Mouse (Mus musculus): ENCODE data around the gene Abcc12.

- TF ChIP-seq MAFK (IDR thresholded peaks at IDR 0.05; ENCODE audit: insufficient read depth, low read depth, low read length), result no peak
- TF ChIP-seq ZNF384 (IDR thresholded peaks at IDR 0.05; ENCODE audit: low read depth, low read length), result no peak
- no peak for TF ChIP-seq HCFC1 (IDR thresholded peaks at IDR 0.05; ENCODE audit: borderline replicate concordance, insufficient read depth, low read length)
- TF ChIP-seq ZC3H11A (IDR thresholded peaks at IDR 0.05; ENCODE audit: borderline replicate concordance, low read depth, low read length), result no peak
- TF ChIP-seq CHD2 (IDR thresholded peaks at IDR 0.05; ENCODE audit: low read depth, low read length), result no peak
Measured at GRCm38 (mm10) chr8:86482116-86482515, 98.4 kb downstream of the Abcc12 start.

Measured in ES-E14 (cell line).